Mouse (Mus musculus): Measurements from ENCODE around the gene Lamc3. TPM values are rescaled to one million over a fixed set of nuclear protein-coding genes. Genes with fewer than 3 reads are reported as not detected.

The Lamc3 gene
- polyA plus RNA-seq, 1 experiment from 2014 or later = 0.02 TPM

DNA sequence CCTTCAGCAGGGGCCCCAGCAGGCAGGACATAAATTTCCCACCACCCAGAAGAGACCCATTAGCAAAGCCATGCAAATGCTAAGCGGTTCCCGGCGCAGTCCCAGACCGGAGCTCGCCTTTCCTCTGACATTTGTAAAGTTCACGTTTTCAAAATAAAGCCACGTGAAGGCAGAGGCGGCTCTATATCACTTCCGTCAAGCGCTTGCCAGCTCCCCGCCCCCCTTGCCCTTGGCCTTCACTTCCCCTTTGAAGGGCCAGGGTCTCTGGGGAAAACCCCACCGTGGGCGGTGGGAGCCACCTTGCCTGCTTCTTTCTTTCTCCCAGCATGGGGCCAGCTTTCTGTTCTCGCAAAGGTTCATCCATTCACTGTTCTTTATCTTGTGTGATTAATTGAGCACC is 6.2 kb upstream of the Lamc3 start:
- Histone ChIP-seq H3K4me2 (ENCODE audit: low read depth, low read length) (peak overlapping the region; percentile 38; the same call in 1 of the 2 replicates), H3K4me3 (ENCODE audit: low read depth, low read length) (no peak overlapping the region), H3K4me1 (ENCODE audit: insufficient read depth) (no peaks in the 10 kb centered on the region), H3K9me3 (ENCODE audit: low read length) (no peaks in the 10 kb centered on the region), H3K36me3 (replicated peaks; ENCODE audit: insufficient read depth, low read length) (no peaks in the 10 kb centered on the region), H3K27ac (ENCODE audit: low read depth) (no peak overlapping the region), H3K27me3 (ENCODE audit: insufficient read depth, low read length) (peaks cover 12% of the 10 kb centered on the region; the same call in 1 of the 2 replicates), H3K9ac (replicated peaks) (no peak overlapping the region)
- TF ChIP-seq CTCF (IDR thresholded peaks at IDR 0.05; ENCODE audit: low read depth) (no peak), EP300 (IDR thresholded peaks at IDR 0.05; ENCODE audit: low read depth) (no peak)
- ATAC-seq (no peak), DNase-seq (peak; percentile 49)
- 4% methylated on average over 14 of the region's 14 CpGs for WGBS (ENCODE audit: insufficient replicate concordance)

DNA sequence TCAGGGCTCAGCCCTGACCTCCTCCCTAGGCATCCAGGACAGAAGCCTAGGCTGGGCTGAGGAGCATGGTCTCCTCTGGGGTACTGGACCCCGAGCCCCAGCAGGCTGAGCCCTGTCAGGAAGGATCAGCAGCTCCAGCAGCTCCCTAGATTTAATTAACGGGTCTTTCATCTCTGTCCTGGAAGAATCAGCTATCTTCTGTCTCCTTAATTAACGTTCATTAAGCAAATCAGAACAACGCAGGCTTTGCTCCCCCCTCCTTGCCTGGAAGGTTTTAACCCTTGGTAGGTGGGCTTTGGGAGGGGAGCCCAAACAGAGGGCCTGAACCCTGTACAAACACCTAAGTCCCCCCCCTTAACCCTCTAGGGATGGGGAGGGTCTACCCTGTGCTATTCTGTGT is 4.0 kb upstream of the Lamc3 start:
- Histone ChIP-seq H3K9ac (replicated peaks) (no peak overlapping the region), H3K4me1 (ENCODE audit: insufficient read depth) (peaks cover 5% of the 10 kb centered on the region; the same call in 1 of the 2 replicates), H3K9me3 (ENCODE audit: low read length) (no peaks in the 10 kb centered on the region), H3K4me2 (ENCODE audit: low read depth, low read length) (no peak overlapping the region), H3K36me3 (replicated peaks; ENCODE audit: insufficient read depth, low read length) (no peaks in the 10 kb centered on the region), H3K27ac (ENCODE audit: low read depth) (no peak overlapping the region), H3K27me3 (ENCODE audit: insufficient read depth, low read length) (peaks cover 34% of the 10 kb centered on the region), H3K4me3 (ENCODE audit: low read depth, low read length) (no peak overlapping the region)
- DNase-seq (no peak), ATAC-seq (no peak)
- 53% methylated on average over 4 of the region's 4 CpGs for WGBS (ENCODE audit: insufficient replicate concordance)
- TF ChIP-seq EP300 (IDR thresholded peaks at IDR 0.05; ENCODE audit: low read depth) = no peak
- TF ChIP-seq CTCF (IDR thresholded peaks at IDR 0.05; ENCODE audit: low read depth) = no peak

DNA sequence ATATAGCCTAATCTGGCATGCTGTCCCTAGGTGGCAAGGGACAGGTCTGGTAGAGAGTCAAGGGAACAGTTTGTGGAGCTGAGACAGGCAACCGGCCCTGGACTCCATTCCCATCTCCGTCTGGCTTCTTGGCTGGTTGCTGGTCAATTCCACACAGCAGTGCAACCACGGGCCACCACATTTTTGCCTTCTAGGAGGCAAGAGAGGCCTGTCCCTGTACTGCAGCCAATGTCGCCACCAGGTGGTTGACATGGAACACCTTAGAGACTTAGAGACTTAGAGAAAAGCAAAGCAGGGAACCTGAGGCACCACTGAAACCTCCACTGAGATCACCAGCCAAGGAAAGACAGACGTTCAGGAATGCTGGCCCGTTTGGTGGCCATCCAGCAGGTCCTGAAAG is 2.3 kb upstream of the Lamc3 start:
- H3K27ac ChIP-seq (ENCODE audit: low read depth) = no peak overlapping the region
- no peak overlapping the region for H3K9ac ChIP-seq (replicated peaks)
- peaks cover 5% of the 10 kb centered on the region; the same call in 1 of the 2 replicates for H3K4me1 ChIP-seq (ENCODE audit: insufficient read depth)
- no peak overlapping the region for H3K4me3 ChIP-seq (ENCODE audit: low read depth, low read length)
- DNase-seq (peak; percentile 60), ATAC-seq (no peak; the same call in 1 of the 2 replicates)
- H3K36me3 ChIP-seq (replicated peaks; ENCODE audit: insufficient read depth, low read length) = no peaks in the 10 kb centered on the region
- TF ChIP-seq EP300 (IDR thresholded peaks at IDR 0.05; ENCODE audit: low read depth) = no peak
- peak; percentile 70 for TF ChIP-seq CTCF (IDR thresholded peaks at IDR 0.05; ENCODE audit: low read depth)
- peaks cover 41% of the 10 kb centered on the region for H3K27me3 ChIP-seq (ENCODE audit: insufficient read depth, low read length)
- no peaks in the 10 kb centered on the region for H3K9me3 ChIP-seq (ENCODE audit: low read length)
- H3K4me2 ChIP-seq (ENCODE audit: low read depth, low read length) = no peak overlapping the region
- 19% methylated on average over 6 of the region's 6 CpGs for WGBS (ENCODE audit: insufficient replicate concordance)

DNA sequence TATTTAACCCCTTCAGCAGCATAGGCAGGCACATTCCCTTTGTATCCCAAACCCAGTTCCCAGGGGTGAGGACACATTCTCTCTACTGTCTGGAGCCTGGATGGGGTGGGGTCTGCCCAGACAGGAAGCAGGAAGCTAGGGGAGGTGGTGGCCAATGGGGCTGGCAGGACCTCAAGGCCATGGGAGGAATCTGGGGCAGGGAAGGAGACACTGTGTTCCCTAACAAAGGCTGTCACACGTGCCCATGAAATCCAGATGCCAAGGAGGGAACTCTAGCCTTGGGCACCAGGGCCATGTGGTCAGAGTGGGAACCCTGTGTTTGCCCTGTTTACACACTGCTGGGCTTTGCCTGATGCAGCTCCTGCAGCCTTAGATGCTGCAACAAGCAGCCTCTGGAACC is 1.8 kb downstream of the Lamc3 start:
- TF ChIP-seq CTCF (IDR thresholded peaks at IDR 0.05; ENCODE audit: low read depth) (no peak), EP300 (IDR thresholded peaks at IDR 0.05; ENCODE audit: low read depth) (no peak)

DNA sequence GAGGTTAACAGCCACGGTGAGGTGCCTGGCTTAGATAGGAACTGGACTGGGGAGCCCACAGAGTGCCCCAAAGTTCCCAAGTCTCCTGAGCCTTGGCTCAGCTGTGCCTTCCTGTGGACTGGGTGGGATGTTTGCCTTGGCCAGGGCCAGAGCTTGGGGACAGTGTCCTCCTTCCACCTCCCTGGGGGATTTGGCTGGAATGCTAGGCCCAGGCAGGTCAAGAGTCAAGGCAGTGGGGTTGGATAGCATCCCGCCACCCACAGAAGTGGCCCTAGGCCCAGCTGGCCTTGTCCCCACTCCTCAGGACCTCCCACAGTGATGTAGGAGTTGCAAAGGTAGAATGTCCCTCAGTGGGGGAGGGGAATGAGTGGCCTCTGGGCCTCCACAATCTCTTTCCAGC is 4.1 kb downstream of the Lamc3 start:
- DNase-seq = no peak
- Histone ChIP-seq H3K27me3 (ENCODE audit: insufficient read depth, low read length) (peaks cover 26% of the 10 kb centered on the region), H3K9me3 (ENCODE audit: low read length) (no peaks in the 10 kb centered on the region), H3K4me3 (ENCODE audit: low read depth, low read length) (no peak overlapping the region), H3K9ac (replicated peaks) (no peak overlapping the region), H3K27ac (ENCODE audit: low read depth) (no peak overlapping the region), H3K36me3 (replicated peaks; ENCODE audit: insufficient read depth, low read length) (no peaks in the 10 kb centered on the region), H3K4me1 (ENCODE audit: insufficient read depth) (peaks cover 5% of the 10 kb centered on the region; the same call in 1 of the 2 replicates), H3K4me2 (ENCODE audit: low read depth, low read length) (no peak overlapping the region)
- 79% methylated on average over 2 of the region's 2 CpGs for WGBS (ENCODE audit: insufficient replicate concordance)
- ATAC-seq = no peak
- TF ChIP-seq CTCF (IDR thresholded peaks at IDR 0.05; ENCODE audit: low read depth) (no peak), EP300 (IDR thresholded peaks at IDR 0.05; ENCODE audit: low read depth) (no peak)

More for the DNA sequence above, 1.8 kb downstream of the Lamc3 start:
- no peak for ATAC-seq
- Histone ChIP-seq H3K27ac (ENCODE audit: low read depth) (no peak overlapping the region), H3K4me1 (ENCODE audit: insufficient read depth) (peaks cover 5% of the 10 kb centered on the region; the same call in 1 of the 2 replicates), H3K4me2 (ENCODE audit: low read depth, low read length) (no peak overlapping the region), H3K9ac (replicated peaks) (no peak overlapping the region), H3K9me3 (ENCODE audit: low read length) (no peaks in the 10 kb centered on the region), H3K27me3 (ENCODE audit: insufficient read depth, low read length) (peaks cover 34% of the 10 kb centered on the region), H3K36me3 (replicated peaks; ENCODE audit: insufficient read depth, low read length) (no peaks in the 10 kb centered on the region), H3K4me3 (ENCODE audit: low read depth, low read length) (no peak overlapping the region)
- DNase-seq = no peak
- 29% methylated on average over 1 of the region's 1 CpGs for WGBS (ENCODE audit: insufficient replicate concordance)

DNA sequence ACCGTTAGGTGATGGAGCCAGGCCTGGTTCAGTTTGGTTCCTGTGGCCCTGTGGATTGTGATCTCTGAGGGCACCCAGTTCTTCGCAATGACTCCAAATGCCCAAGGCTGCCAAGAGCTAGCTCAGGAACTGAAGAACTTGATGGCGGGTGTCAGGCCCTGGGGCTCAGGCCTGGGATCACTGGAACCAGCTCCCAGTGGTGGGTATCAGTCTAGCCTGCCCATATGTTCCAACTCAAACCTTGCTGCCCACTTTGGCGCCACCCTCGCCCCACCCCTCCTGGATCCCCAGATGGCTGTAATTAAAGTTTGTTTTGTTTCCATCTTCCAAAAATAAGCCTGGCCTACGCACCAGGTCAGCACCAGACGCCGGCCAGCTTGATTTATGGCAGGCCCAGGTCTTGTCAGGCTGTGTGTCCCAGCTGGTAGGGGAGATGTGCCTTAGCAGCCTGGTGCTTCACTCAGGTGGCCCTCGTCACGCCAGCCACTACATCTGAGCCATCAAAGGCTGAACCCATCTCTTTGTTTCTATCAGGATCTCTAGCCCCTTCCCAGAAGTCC is 6.1 kb downstream of the Lamc3 start:
- Histone ChIP-seq H3K9ac (replicated peaks) (no peak overlapping the region), H3K36me3 (replicated peaks; ENCODE audit: insufficient read depth, low read length) (no peaks in the 10 kb centered on the region), H3K4me1 (ENCODE audit: insufficient read depth) (no peaks in the 10 kb centered on the region), H3K9me3 (ENCODE audit: low read length) (no peaks in the 10 kb centered on the region), H3K4me2 (ENCODE audit: low read depth, low read length) (no peak overlapping the region), H3K4me3 (ENCODE audit: low read depth, low read length) (no peak overlapping the region), H3K27ac (ENCODE audit: low read depth) (no peak overlapping the region), H3K27me3 (ENCODE audit: insufficient read depth, low read length) (peaks cover 6% of the 10 kb centered on the region)
- TF ChIP-seq CTCF (IDR thresholded peaks at IDR 0.05; ENCODE audit: low read depth) = no peak
- TF ChIP-seq EP300 (IDR thresholded peaks at IDR 0.05; ENCODE audit: low read depth) = no peak
- WGBS (ENCODE audit: insufficient replicate concordance) = 70% methylated on average over 10 of the region's 10 CpGs
- ATAC-seq (no peak), DNase-seq (no peak)

All from liver, postnatal 0 days (tissue).